Comparison of ENCODE assay signal across 17 mouse cellular contexts in genomic region chr17:10251252-10251958, GRCm38 (mm10).
DNase-seq lines count a peak whose midpoint lies in the region; ATAC-seq and TF ChIP-seq lines count a peak whose summit lies in the region.
"Had no signal": no experiment of that assay in that cellular context is flagged by ENCODE, and none has a peak within 500 bp of the region (broad histone marks: within the 10 kb centered on the region; RNA-seq: fewer than 3 reads in every experiment).

No protein-coding gene starts in this region.

- no peak overlapping the region for H3K9ac ChIP-seq in heart, embryonic 11.5 days (ENCODE audit: low read depth, low read length)
- no peak overlapping the region for H3K9ac ChIP-seq in forebrain, embryonic 15.5 days (replicated peaks)
- H3K9ac ChIP-seq in liver, embryonic 12.5 days, result no peak overlapping the region

- 0 out of 2 replicates have a peak, but pooled peaks cover 4% of the 10 kb centered on the region for H3K4me1 ChIP-seq in heart, embryonic 11.5 days (ENCODE audit: control insufficient read depth, insufficient read depth, low read length)
- peaks cover 30% of the 10 kb centered on the region for H3K4me1 ChIP-seq in forebrain, embryonic 15.5 days
- 0 out of 2 replicates have a peak, but pooled peaks cover 4% of the 10 kb centered on the region for H3K4me1 ChIP-seq in liver, embryonic 12.5 days

- H3K27me3 ChIP-seq in heart, embryonic 11.5 days (ENCODE audit: control insufficient read depth, insufficient read depth, low read length), result no peaks in the 10 kb centered on the region
- H3K27me3 ChIP-seq in forebrain, embryonic 15.5 days, result no peaks in the 10 kb centered on the region
- no peaks in the 10 kb centered on the region for H3K27me3 ChIP-seq in liver, embryonic 12.5 days (replicated peaks)
- H3K27me3 ChIP-seq: megakaryocyte, embryonic 14.5 days had no signal

- no peak for TF ChIP-seq CTCF in brain, embryonic 14.5 days (IDR thresholded peaks at IDR 0.05; ENCODE audit: borderline replicate concordance, extremely low read depth, insufficient read depth, insufficient read length)

- DNase-seq in heart, adult 18-20 months, result no peak
- peak; percentile 42 for DNase-seq in layer of hippocampus, adult 9-11 months
- no peak for DNase-seq in layer of hippocampus, postnatal 10 days (ENCODE audit: low spot score in 2 of 2)
- DNase-seq in brain, embryonic 14.5 days (ENCODE audit: low read depth), result peak; percentile 91
- no peak for DNase-seq in natural killer cell, adult 2 months (ENCODE audit: low spot score in 2 of 2)
- DNase-seq: adrenal gland, postnatal 14 days; B cell, adult 2 months; cerebellum, adult 9-10 months; kidney, adult 2 months; kidney, postnatal 25 days; lung, postnatal 14 days; thymus, postnatal 14 days had no signal

- H3K36me3 ChIP-seq in heart, embryonic 11.5 days (ENCODE audit: control insufficient read depth, insufficient read depth, low read length), result no peaks in the 10 kb centered on the region
- H3K36me3 ChIP-seq in forebrain, embryonic 15.5 days, result no peaks in the 10 kb centered on the region
- 0 out of 2 replicates have a peak, but pooled peaks cover 3% of the 10 kb centered on the region for H3K36me3 ChIP-seq in liver, embryonic 12.5 days

- no peak overlapping the region for H3K4me2 ChIP-seq in heart, embryonic 11.5 days
- H3K4me2 ChIP-seq in forebrain, embryonic 15.5 days (replicated peaks), result no peak overlapping the region
- H3K4me2 ChIP-seq in liver, embryonic 12.5 days, result no peak overlapping the region

- no peak overlapping the region for H3K4me3 ChIP-seq in heart, embryonic 11.5 days (ENCODE audit: low read depth, low read length)
- H3K4me3 ChIP-seq in forebrain, embryonic 15.5 days, result no peak overlapping the region
- no peak overlapping the region for H3K4me3 ChIP-seq in liver, embryonic 12.5 days
- H3K4me3 ChIP-seq: megakaryocyte, embryonic 14.5 days had no signal

- WGBS in heart, embryonic 11.5 days (ENCODE audit: insufficient replicate concordance), result 75% methylated on average over 4 of the region's 4 CpGs
- 19% methylated on average over 4 of the region's 4 CpGs for WGBS in forebrain, embryonic 15.5 days
- WGBS in liver, embryonic 12.5 days (ENCODE audit: insufficient replicate concordance), result 72% methylated on average over 4 of the region's 4 CpGs

- no peak for ATAC-seq in heart, embryonic 11.5 days (replicated peaks; ENCODE audit: insufficient number of reproducible peaks, low FRiP score, low TSS enrichment)
- ATAC-seq in forebrain, embryonic 15.5 days (replicated peaks), result peak; percentile 97
- ATAC-seq in liver, embryonic 12.5 days, result no peak

- 0 out of 2 replicates have a peak overlapping the region, but pooled peaks have one; percentile 18 for H3K27ac ChIP-seq in heart, embryonic 11.5 days (ENCODE audit: low read depth, low read length)
- H3K27ac ChIP-seq in forebrain, embryonic 15.5 days (replicated peaks), result peak overlapping the region; percentile 74
- no peak overlapping the region for H3K27ac ChIP-seq in liver, embryonic 12.5 days
- H3K27ac ChIP-seq: stomach, postnatal 0 days had no signal

- no peaks in the 10 kb centered on the region for H3K9me3 ChIP-seq in heart, embryonic 11.5 days (replicated peaks; ENCODE audit: control insufficient read depth, low read length)
- no peaks in the 10 kb centered on the region for H3K9me3 ChIP-seq in forebrain, embryonic 15.5 days
- no peaks in the 10 kb centered on the region for H3K9me3 ChIP-seq in liver, embryonic 12.5 days (replicated peaks)
- H3K9me3 ChIP-seq: megakaryocyte, embryonic 14.5 days had no signal

- no peak for TF ChIP-seq POLR2A in brain, embryonic 14.5 days (IDR thresholded peaks at IDR 0.05; ENCODE audit: borderline replicate concordance, extremely low read depth, insufficient read depth, insufficient read length, poor library complexity, severe bottlenecking)

Comparison
In these comparisons a context has a peak if more than half of its experiments do, and no peak if none do; other contexts are left out.
1. DNase-seq: peak in layer of hippocampus, adult 9-11 months (single experiment) and brain, embryonic 14.5 days (single experiment); none in heart, adult 18-20 months (0 of 2), layer of hippocampus, postnatal 10 days (0 of 2) and natural killer cell, adult 2 months (0 of 2).